Mouse (Mus musculus) C2C12 (cell line): ENCODE measurements at regions not wholly inside any gene's neighbourhood (a gene's known extent, or its start where the extent isn't known, plus 50 kb on each side); places are given as distances from the start of the nearest gene placed in this dataset.

ENCODE experiments used
- CTCF ChIP-seq: IDR thresholded peaks from one replicate; pipeline ENCODE4 v1.5.1; 2011; ENCODE audit not compliant: control insufficient read depth, insufficient read depth, insufficient read length
- MAX ChIP-seq: IDR thresholded peaks from one replicate; pipeline ENCODE4 v1.6.1; 2011; ENCODE audit warnings: mild to moderate bottlenecking, control low read depth
- MYOD1 ChIP-seq: IDR thresholded peaks from one replicate; pipeline ENCODE4 v1.6.1; 2011; ENCODE audit warnings: low read depth; ENCODE audit not compliant: control insufficient read depth, insufficient read length
- USF1 ChIP-seq: IDR thresholded peaks from one replicate; pipeline ENCODE4 v1.6.1; 2011; ENCODE audit warnings: low read depth, mild to moderate bottlenecking, control low read depth, moderate library complexity

DNA sequence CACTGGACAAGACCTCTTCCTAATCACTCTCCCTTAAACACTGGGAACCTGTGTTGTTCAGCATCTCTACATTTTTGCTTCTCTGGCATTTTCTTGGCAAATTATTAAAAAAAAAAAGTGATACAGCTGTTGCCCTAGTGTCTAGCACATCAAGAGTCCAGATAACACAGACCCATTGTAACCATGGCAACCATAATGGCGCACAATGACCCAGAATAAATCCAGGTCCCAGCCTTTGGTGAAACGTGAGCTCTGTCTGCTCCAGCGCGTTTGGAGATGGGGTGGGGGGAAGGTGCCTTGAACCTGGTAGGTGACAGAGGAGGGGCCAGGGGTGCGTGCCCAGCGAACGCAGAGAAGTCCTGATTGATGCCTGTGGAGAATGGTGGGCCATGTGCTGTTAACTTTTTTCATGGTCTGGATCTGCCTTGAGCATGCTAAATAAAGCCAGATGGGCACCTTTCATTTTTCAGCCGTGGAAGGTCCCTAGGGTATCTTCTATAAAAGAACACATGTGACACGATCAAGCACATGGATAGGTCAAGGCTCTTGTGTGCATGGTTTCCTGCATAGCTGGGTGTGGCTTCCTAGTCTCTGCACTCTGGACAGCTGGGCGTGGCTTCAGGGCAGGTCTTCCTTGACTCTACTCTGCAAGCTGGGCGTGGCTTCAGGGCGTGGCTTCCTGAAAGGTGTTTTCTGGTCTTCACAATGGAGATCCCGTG is 63.3 kb downstream of the Adra2a start:
- TF ChIP-seq CTCF (no peak), MAX (no peak), USF1 (no peak), MYOD1 (no peak)
